Mouse (Mus musculus) heart, postnatal 25 days (tissue): Measurements from ENCODE around the gene C1ql4. TPM values are rescaled to one million over a fixed set of nuclear protein-coding genes. Genes with fewer than 3 reads are reported as not detected.
A peak's percentile ranks its signal among the peaks of the same experiment; 100 is the strongest.

Experiments
- DNase-seq: peaks from one replicate; pipeline ENCODE4 v3.0.0; 2022; ENCODE audit warnings: low spot score
- intact Hi-C: fragments of 180-260 bp; cut with DNase I; formaldehyde crosslinking; loops from one replicate; pipeline ENCODE4 v1.15.1; 2025
- total RNA-seq, 2 experiments: library from RNA; stranded (reverse); gene quantifications; 2 replicates each; pipeline ENCODE4 v1.2.3; 2021

C1ql4 gene
- total RNA-seq, 2 experiments from 2014 or later: not detected

- DNase-seq: no peak
- intact Hi-C loops: no loop called here
Measured at GRCm38 (mm10) chr15:99105238-99105637, 17.6 kb upstream of the C1ql4 start.

- intact Hi-C loops: no loop called here
- DNase-seq: no peak
Measured at GRCm38 (mm10) chr15:99099984-99100383, 12.4 kb upstream of the C1ql4 start.

- no peak for DNase-seq
- intact Hi-C loops: no loop called here
Measured at GRCm38 (mm10) chr15:99099139-99099556, 11.5 kb upstream of the C1ql4 start.

- intact Hi-C loops: no loop called here
- no peak for DNase-seq
Measured at GRCm38 (mm10) chr15:99098493-99098861, 10.9 kb upstream of the C1ql4 start.

- intact Hi-C loops: no loop called here
- DNase-seq: no peak
Measured at GRCm38 (mm10) chr15:99097840-99098492, 10.3 kb upstream of the C1ql4 start.

GRCm38 (mm10) chr15:99096831-99097500 lies 9.3 kb upstream of the C1ql4 start:
- intact Hi-C loops: no loop called here

GRCm38 (mm10) chr15:99096061-99096793 lies 8.6 kb upstream of the C1ql4 start:
- intact Hi-C loops: no loop called here
- no peak for DNase-seq

More at GRCm38 (mm10) chr15:99096831-99097500, 9.3 kb upstream of the C1ql4 start:
- no peak for DNase-seq

- no peak for DNase-seq
- intact Hi-C loops: no loop called here
Measured at GRCm38 (mm10) chr15:99095356-99095755, 7.7 kb upstream of the C1ql4 start.

GRCm38 (mm10) chr15:99094631-99095270 lies 7.1 kb upstream of the C1ql4 start:
- intact Hi-C loops: no loop called here
- DNase-seq: no peak

- peak; percentile 32 for DNase-seq
- intact Hi-C loops: no loop called here
Measured at GRCm38 (mm10) chr15:99093291-99094258, 6.0 kb upstream of the C1ql4 start.

GRCm38 (mm10) chr15:99092870-99093269 lies 5.3 kb upstream of the C1ql4 start, which contains the start of gene Dnajc22:
Dnajc22 (plus strand) TSS chr15:99093170.
- intact Hi-C loops: no loop called here
- DNase-seq: no peak

- DNase-seq: no peak
- intact Hi-C loops: loop anchor here (5.0 kb wide), 1 partner anchor 37 kb away; no protein-coding TSS in a partner anchor
Measured at GRCm38 (mm10) chr15:99089069-99089468, 1.5 kb upstream of the C1ql4 start.

GRCm38 (mm10) chr15:99088292-99088691 lies 675 bp upstream of the C1ql4 start:
- peak; percentile 36 for DNase-seq
- intact Hi-C loops: loop anchor here (5.0 kb wide), 1 partner anchor 36 kb away; no protein-coding TSS in a partner anchor

GRCm38 (mm10) chr15:99085997-99086396 lies 1.6 kb downstream of the C1ql4 start:
- intact Hi-C loops: loop anchor here (5.0 kb wide), 1 partner anchor 34 kb away; no protein-coding TSS in a partner anchor
- DNase-seq: no peak

- no peak for DNase-seq
- intact Hi-C loops: loop anchor here (5.0 kb wide), 2 partner anchors 32 to 183 kb away; no protein-coding TSS in a partner anchor
Measured at GRCm38 (mm10) chr15:99084618-99085017, 3.0 kb downstream of the C1ql4 start.

GRCm38 (mm10) chr15:99083867-99084557 lies 3.6 kb downstream of the C1ql4 start:
- DNase-seq: no peak
- intact Hi-C loops: loop anchor here (2.0 to 5.0 kb wide), 3 partner anchors 57 to 183 kb away; no protein-coding TSS in a partner anchor

- intact Hi-C loops: loop anchor here (2.0 to 5.0 kb wide), 3 partner anchors 58 to 184 kb away; no protein-coding TSS in a partner anchor
- DNase-seq: no peak
Measured at GRCm38 (mm10) chr15:99083258-99083657, 4.4 kb downstream of the C1ql4 start.

- intact Hi-C loops: loop anchor here (2.0 to 5.0 kb wide), 3 partner anchors 58 to 184 kb away; no protein-coding TSS in a partner anchor
- DNase-seq: no peak
Measured at GRCm38 (mm10) chr15:99082840-99083239, 4.8 kb downstream of the C1ql4 start.
